Mouse (Mus musculus) small intestine, adult 2 months (tissue): Measurements from ENCODE around the gene Rnf224.

Experiments used
- CTCF ChIP-seq: fragments of 200-500 bp; IDR thresholded peaks from 2 replicates; pipeline ENCODE4 v1.5.1; 2012; ENCODE audit warnings: low read depth, mild to moderate bottlenecking, control low read depth, inconsistent platforms, low read length, moderate library complexity, mixed read lengths; ENCODE audit not compliant: insufficient replicate concordance, insufficient read length; ENCODE audit errors: extremely low read depth
- POLR2A ChIP-seq: fragments of 200-500 bp; IDR thresholded peaks from 2 replicates; pipeline ENCODE4 v1.6.1; 2012; ENCODE audit warnings: low read depth, mild to moderate bottlenecking, control low read depth, inconsistent platforms, low read length, moderate library complexity

- TF ChIP-seq CTCF (no peak), POLR2A (no peak)
Observed at GRCm38 (mm10) chr2:25242101-25242506, 5.5 kb upstream of the Rnf224 start, which contains the start of the genes Rnf208 and Cysrt1.
